Mouse (Mus musculus): ENCODE data around the gene Tsc22d1.

Tsc22d1 gene

DNA sequence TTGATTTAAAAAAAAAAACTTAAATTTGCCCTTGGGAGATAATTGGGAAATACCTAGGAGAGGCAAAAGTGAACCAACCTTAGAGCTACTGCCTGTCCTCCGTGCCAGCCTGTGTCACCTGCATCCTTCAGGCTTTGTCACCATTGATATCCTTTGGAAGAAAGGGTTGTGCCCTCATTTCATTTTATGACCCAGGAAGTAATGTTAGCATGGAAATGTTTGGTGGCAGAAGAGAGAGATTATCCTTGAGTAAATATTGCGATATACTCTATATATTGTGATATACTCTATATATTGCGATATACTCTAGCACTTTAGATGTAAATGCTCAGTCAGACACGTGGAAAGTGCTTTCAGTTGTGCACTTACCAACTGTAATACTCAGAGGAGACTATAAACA is 6.4 kb downstream of the Tsc22d1 start:
- Histone ChIP-seq H3K36me3 (ENCODE audit: control insufficient read depth, insufficient read depth, low read length, poor library complexity, severe bottlenecking) (no peaks in the 10 kb centered on the region), H3K27me3 (ENCODE audit: control insufficient read depth, insufficient read depth, low read length, poor library complexity, severe bottlenecking) (no peaks in the 10 kb centered on the region)
- no peak for DNase-seq (ENCODE audit: low read depth, low spot score)

DNA sequence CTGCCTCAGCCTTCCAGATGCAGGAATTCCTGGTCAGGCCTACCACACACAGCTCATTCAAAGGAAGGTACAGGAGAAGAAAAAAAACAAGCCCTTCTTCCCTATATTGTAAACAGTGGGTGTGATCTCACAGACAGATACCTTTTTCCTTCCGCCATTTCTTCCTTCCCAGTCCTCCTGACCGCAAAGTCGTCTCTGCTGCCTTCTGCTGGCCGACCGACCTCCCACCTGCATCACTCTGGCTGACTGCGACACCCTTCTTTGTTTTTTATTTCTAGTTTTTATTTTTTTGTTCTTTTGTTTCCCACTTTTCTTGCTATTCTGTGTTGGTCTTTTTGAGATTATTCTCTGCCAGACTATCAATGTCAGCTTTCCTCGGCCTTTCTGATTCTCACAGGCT is 10.7 kb downstream of the Tsc22d1 start:
- Histone ChIP-seq H3K36me3 (ENCODE audit: control insufficient read depth, insufficient read depth, low read length, poor library complexity, severe bottlenecking) (no peaks in the 10 kb centered on the region), H3K27me3 (ENCODE audit: control insufficient read depth, insufficient read depth, low read length, poor library complexity, severe bottlenecking) (no peaks in the 10 kb centered on the region)
- DNase-seq (ENCODE audit: low read depth, low spot score), result no peak

DNA sequence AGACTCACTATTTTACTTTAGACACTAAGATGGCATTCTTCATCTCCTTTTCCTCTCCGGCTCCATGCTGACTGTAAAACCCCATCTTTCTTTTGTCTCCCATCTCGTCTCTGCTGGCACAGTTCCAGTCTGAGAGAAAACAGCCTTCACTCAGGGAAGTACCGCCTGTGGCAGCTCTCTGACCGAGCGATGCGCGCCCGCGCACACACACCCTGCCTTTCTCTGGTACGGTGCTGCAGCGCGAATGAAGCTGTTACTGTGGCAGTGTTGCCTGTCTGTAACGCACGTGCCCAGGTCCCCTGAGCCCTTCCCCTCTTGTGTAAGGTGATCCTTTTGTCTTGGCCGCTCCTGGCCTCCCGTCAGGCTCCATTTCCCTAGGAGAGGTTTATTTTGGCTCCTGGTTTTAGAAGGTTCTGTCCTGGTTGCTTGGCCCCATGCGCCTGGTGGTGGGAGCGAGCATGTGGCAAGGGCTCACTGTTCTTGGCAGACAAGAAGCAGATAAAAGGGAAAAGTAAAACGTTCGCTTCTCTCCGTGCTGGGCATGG is 11.3 kb downstream of the Tsc22d1 start:
- Histone ChIP-seq H3K36me3 (ENCODE audit: control insufficient read depth, insufficient read depth, low read length, poor library complexity, severe bottlenecking) (no peaks in the 10 kb centered on the region), H3K27me3 (ENCODE audit: control insufficient read depth, insufficient read depth, low read length, poor library complexity, severe bottlenecking) (no peaks in the 10 kb centered on the region)
- no peak for DNase-seq (ENCODE audit: low read depth, low spot score)

DNA sequence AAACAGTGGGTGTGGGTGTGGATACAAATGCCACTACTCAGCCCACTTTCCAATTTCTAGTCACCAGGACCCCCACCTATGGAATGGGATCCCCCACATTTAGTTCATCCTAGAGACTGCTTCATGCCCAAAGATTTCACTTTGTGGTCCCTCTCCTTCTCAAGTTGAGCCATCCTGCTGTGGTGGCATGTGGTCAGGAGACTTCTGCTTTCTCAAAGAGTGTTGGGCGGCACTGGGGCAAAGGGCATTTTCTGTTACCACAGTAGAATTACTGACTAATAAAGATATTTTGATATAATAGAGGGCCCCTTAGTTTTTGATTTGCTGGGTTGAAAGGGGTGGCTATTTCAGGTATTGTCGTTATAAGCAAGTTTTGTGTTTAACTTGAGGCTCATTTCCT is 14.1 kb downstream of the Tsc22d1 start:
- H3K27me3 ChIP-seq (ENCODE audit: control insufficient read depth, insufficient read depth, low read length, poor library complexity, severe bottlenecking), result no peaks in the 10 kb centered on the region
- H3K36me3 ChIP-seq (ENCODE audit: control insufficient read depth, insufficient read depth, low read length, poor library complexity, severe bottlenecking), result no peaks in the 10 kb centered on the region
- no peak for DNase-seq (ENCODE audit: low read depth, low spot score)

DNA sequence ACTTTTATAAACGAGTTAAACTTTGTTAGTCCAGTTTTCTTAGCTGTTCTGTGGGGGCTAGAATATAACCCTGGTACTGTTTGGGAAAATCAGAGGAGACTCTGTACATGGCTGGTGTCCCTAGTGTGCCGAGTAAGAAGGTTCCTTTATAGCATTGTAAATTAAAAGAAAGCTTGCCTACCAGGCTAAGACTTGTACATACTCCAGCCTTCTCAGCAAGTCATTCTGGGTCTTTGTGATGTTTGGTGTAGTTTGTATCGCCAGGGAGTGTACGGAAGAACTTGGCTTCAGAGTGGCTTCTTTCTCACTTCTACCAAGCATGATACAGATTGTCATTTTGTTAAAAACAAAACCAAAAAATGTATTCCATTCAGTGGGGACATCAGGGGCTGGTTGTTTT is 17.2 kb downstream of the Tsc22d1 start:
- H3K36me3 ChIP-seq (ENCODE audit: control insufficient read depth, insufficient read depth, low read length, poor library complexity, severe bottlenecking), result no peaks in the 10 kb centered on the region
- no peak for DNase-seq (ENCODE audit: low read depth, low spot score)
- no peaks in the 10 kb centered on the region for H3K27me3 ChIP-seq (ENCODE audit: control insufficient read depth, insufficient read depth, low read length, poor library complexity, severe bottlenecking)

DNA sequence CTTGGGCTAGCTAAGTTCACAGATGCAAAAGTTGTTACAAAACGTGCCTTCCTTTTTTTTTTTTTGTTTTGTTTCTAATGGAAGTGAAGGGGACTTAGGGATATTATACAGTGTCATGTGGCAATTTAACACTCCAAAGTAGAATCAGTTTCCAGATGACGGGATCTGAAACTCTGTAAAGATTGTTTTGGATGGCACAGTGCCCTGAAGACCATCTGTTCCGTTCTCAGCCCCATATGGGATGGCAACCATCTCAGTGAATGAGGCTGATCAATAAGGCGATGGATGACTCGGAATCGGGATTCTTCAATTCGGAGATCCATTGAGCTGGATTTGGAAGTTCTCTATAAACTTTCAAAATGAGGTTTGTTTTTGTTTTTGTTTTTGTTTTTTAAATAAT is 17.6 kb downstream of the Tsc22d1 start:
- no peak for DNase-seq (ENCODE audit: low read depth, low spot score)
- Histone ChIP-seq H3K36me3 (ENCODE audit: control insufficient read depth, insufficient read depth, low read length, poor library complexity, severe bottlenecking) (no peaks in the 10 kb centered on the region), H3K27me3 (ENCODE audit: control insufficient read depth, insufficient read depth, low read length, poor library complexity, severe bottlenecking) (no peaks in the 10 kb centered on the region)

DNA sequence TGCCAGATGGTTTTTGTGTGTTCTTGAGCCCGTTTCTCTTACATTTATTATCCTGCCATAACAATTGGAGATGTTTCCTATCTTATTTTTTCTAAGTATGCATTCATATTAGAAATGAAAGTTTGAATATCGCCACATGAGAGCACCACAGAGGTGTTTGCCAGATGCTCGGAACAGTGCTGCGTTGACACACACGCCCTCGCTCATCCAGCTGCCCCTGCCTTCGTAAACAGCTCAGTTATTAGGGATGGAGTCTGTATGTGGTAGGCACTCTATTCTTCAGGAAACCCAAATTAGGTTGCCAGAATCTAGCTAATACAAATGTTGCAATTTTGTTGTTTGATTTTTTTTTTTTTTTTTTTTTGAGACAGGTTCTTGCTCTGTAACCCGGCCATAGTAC is 18.1 kb downstream of the Tsc22d1 start:
- H3K27me3 ChIP-seq (ENCODE audit: control insufficient read depth, insufficient read depth, low read length, poor library complexity, severe bottlenecking), result no peaks in the 10 kb centered on the region
- no peaks in the 10 kb centered on the region for H3K36me3 ChIP-seq (ENCODE audit: control insufficient read depth, insufficient read depth, low read length, poor library complexity, severe bottlenecking)
- DNase-seq (ENCODE audit: low read depth, low spot score), result no peak

DNA sequence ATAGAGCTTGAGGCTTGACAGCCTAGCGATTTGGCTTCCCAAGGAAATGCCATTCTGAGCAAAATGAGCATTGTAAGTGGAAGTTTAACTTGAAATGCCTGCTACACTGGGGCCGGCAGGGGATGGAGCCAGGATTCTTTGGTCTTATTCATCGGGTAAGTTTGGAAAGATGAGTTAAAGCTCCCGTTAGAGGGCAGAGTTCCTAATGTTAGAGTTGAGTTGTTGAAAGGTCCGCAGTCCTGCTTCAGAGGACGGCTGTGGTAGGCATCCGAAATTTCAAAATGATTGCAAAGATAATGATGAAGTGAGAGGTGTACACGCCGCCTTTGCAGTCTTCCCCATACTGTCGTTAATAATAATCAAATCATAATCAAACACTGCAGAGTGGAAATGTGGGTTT is 27.4 kb downstream of the Tsc22d1 start:
- Histone ChIP-seq H3K36me3 (ENCODE audit: control insufficient read depth, insufficient read depth, low read length, poor library complexity, severe bottlenecking) (no peaks in the 10 kb centered on the region), H3K27me3 (ENCODE audit: control insufficient read depth, insufficient read depth, low read length, poor library complexity, severe bottlenecking) (no peaks in the 10 kb centered on the region)
- DNase-seq (ENCODE audit: low read depth, low spot score), result no peak

DNA sequence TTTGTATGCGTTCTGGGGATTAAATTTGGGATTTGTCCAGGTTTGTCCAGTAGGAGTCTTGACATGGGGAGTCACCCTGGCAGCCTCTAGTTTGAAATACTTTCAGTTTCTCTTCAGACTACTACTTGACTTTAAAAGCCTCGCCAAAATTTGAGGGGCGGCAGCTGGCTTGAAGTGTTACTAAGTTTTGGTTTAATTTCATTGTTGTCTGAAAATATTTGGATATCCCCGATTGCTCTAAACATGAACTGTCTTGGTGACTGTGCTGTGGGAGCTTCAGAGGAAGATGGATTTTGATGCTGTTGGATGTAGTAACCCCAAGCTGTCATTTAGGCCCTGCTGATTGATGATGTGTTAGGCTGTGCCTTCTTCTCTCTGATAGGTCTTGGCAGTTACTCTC is 34.2 kb downstream of the Tsc22d1 start:
- no peaks in the 10 kb centered on the region for H3K27me3 ChIP-seq (ENCODE audit: control insufficient read depth, insufficient read depth, low read length, poor library complexity, severe bottlenecking)
- no peak for DNase-seq (ENCODE audit: low read depth, low spot score)
- H3K36me3 ChIP-seq (ENCODE audit: control insufficient read depth, insufficient read depth, low read length, poor library complexity, severe bottlenecking), result no peaks in the 10 kb centered on the region

DNA sequence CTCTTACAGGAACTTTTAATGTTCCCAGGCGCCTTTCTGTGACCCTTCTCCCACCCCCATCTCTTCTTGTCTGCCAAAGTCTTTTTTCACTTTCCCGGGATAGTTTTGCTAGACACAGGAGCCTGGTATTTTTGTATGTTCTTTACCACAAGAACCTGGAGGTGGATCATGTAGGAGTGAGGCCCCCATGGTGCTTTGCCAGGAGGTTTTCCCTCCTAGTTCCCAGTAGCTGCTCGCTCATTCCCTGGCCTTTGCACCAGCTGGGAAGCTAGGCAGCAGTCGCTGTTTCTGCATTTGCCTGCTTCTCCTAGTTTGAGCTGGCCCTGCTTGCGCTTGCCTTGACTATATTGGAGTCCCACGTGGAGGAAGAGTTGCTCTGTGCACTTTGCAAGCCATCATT is 36.2 kb downstream of the Tsc22d1 start:
- Histone ChIP-seq H3K36me3 (ENCODE audit: control insufficient read depth, insufficient read depth, low read length, poor library complexity, severe bottlenecking) (no peaks in the 10 kb centered on the region), H3K27me3 (ENCODE audit: control insufficient read depth, insufficient read depth, low read length, poor library complexity, severe bottlenecking) (no peaks in the 10 kb centered on the region)
- no peak for DNase-seq (ENCODE audit: low read depth, low spot score)

DNA sequence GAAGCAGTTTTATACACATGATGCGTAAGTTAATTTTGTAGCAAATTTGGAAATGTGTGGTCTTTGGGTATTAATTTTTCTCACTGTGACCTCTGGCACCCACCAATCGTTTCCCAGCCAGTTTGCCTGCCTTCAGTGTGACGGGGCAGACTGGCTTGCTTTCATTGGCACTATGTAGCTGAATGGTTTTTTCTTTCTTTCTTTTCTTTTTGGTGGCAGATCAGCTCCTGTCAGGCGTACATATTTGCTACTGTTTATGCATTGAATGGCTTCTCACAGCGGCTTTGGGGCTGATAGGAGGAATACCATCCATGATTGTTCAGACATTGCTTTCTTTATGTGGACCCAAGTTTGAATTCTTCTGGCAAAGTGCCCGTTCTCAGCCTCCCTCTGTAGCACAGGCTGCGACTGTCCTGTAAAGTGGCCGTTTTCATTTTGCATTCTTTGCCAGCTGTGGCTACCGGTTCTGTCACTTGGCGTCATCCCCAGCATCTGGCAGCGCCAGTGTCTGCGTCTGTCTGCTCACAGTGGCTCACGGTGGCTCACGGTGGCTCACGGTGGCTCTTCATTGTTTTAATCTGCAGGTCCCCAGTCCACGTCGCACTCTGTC is 38.1 kb downstream of the Tsc22d1 start:
- Histone ChIP-seq H3K27me3 (ENCODE audit: control insufficient read depth, insufficient read depth, low read length, poor library complexity, severe bottlenecking) (no peaks in the 10 kb centered on the region), H3K36me3 (ENCODE audit: control insufficient read depth, insufficient read depth, low read length, poor library complexity, severe bottlenecking) (no peaks in the 10 kb centered on the region)
- no peak for DNase-seq (ENCODE audit: low read depth, low spot score)

DNA sequence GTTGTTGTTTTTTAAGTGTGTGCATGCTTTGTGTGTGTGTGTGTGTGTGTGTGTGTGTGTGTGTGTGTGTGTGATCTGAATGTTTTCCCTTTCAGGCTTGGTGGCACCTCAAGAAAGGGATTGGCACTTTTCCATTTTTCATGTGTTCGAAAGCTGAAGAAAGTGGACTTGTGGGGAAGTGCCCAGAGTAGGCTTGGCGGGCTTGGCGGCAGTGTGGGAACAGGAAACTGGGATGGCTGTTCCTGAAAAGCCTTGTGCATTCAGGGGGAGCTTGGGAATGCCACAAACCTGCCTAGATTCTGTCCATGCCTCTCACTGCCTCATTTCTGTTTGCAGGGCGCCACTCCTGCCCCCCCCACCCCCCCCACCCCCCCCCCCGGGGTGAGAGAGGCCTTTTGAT is 39.9 kb downstream of the Tsc22d1 start:
- Histone ChIP-seq H3K27me3 (ENCODE audit: control insufficient read depth, insufficient read depth, low read length, poor library complexity, severe bottlenecking) (no peaks in the 10 kb centered on the region), H3K36me3 (ENCODE audit: control insufficient read depth, insufficient read depth, low read length, poor library complexity, severe bottlenecking) (no peaks in the 10 kb centered on the region)
- no peak for DNase-seq (ENCODE audit: low read depth, low spot score)

DNA sequence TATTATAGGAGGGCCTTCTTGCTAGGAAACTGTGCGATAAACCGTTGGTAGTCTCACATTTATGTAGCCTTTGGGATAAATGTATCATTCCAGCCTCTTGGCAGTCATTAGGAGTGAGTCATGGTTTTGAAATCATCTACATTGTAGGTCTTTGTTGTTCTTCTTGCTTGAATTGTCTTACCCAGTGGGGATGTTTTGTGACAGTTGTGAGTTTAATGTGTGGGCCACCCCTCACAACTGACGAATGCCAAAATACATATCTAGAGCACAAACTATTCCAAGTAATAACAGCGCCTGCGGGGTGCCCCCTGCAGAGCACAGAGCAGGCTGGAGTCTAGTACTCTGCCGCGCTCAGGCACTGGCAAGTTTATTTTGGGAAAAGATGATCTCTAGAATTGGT is 40.4 kb downstream of the Tsc22d1 start:
- Histone ChIP-seq H3K27me3 (ENCODE audit: control insufficient read depth, insufficient read depth, low read length, poor library complexity, severe bottlenecking) (no peaks in the 10 kb centered on the region), H3K36me3 (ENCODE audit: control insufficient read depth, insufficient read depth, low read length, poor library complexity, severe bottlenecking) (no peaks in the 10 kb centered on the region)
- no peak for DNase-seq (ENCODE audit: low read depth, low spot score)

DNA sequence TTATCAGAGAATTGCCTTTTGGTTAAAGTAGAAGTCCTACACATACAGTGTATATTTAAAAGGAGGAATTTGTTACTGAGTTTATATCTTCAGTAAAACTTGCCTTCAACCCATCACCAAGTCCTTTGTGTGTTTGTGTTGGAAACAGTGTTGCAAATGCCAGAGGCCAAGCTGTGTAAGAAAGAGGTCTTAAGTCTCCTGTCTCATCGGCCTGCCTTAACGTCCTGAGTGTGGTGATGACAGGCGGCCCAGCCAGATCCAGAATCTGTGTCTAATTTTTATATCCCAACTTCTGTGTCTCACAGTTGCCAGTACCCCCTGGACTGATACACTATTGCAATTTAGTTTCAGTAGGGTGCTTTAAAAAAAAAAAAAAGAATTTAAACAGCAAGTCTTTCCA is 42.9 kb downstream of the Tsc22d1 start:
- no peak for DNase-seq (ENCODE audit: low read depth, low spot score)
- Histone ChIP-seq H3K27me3 (ENCODE audit: control insufficient read depth, insufficient read depth, low read length, poor library complexity, severe bottlenecking) (no peaks in the 10 kb centered on the region), H3K36me3 (ENCODE audit: control insufficient read depth, insufficient read depth, low read length, poor library complexity, severe bottlenecking) (no peaks in the 10 kb centered on the region)

DNA sequence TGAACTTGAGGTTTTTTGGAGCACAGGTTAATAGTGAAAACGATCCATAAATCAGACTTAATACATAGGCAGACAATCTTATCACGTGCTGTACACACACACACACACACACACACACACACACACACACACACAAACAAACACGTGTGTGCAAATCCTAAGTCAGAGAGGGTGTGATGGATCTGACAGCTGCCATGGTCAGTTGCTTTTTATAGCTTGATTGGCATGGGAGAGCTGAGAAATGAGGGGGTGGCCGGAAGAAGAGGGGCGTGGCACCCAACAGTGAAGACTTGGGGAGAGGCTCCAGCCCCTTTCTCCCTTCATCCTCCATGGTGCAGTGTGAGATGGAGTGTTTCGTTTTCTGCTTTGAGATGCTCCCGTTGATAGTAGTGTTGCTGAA is 45.4 kb downstream of the Tsc22d1 start:
- DNase-seq (ENCODE audit: low read depth, low spot score), result no peak

DNA sequence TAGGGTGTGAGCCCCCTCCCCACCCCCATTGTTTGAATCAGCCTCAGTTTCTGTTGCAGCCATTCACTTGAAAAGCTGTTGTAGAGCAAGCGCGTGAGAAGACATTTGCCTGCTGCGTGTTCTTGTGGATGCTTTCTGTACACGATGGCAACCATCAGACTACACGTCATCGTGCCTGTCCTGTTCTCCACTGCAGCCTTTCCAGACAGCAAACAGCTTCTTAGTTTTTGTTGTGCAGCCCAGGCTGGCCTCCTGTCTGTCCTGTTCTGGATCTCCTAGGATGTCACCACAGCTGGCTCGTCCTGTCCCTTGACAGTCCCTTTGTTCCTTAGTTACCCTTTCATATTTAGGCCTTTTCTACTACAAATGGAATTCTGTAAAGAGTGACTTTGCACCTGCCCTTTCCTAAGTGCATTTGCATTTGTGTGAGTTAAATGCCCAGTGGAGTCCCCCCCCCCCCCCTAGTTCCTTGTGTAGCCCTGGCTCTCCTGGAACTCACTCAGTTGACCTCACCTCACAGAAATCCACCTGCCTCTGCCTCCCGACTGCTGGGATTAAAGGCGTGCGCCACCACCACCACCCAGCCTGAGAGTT is 46.5 kb downstream of the Tsc22d1 start:
- H3K36me3 ChIP-seq (ENCODE audit: control insufficient read depth, insufficient read depth, low read length, poor library complexity, severe bottlenecking), result no peaks in the 10 kb centered on the region
- no peaks in the 10 kb centered on the region for H3K27me3 ChIP-seq (ENCODE audit: control insufficient read depth, insufficient read depth, low read length, poor library complexity, severe bottlenecking)

More for the DNA sequence above, 45.4 kb downstream of the Tsc22d1 start:
- Histone ChIP-seq H3K27me3 (ENCODE audit: control insufficient read depth, insufficient read depth, low read length, poor library complexity, severe bottlenecking) (no peaks in the 10 kb centered on the region), H3K36me3 (ENCODE audit: control insufficient read depth, insufficient read depth, low read length, poor library complexity, severe bottlenecking) (no peaks in the 10 kb centered on the region)

More for the DNA sequence above, 46.5 kb downstream of the Tsc22d1 start:
- no peak for DNase-seq (ENCODE audit: low read depth, low spot score)
